Mouse (Mus musculus) adrenal gland, adult 18-20 months (tissue): ENCODE data around the gene Gm13420. TPM values are rescaled to one million over a fixed set of nuclear protein-coding genes. Genes with fewer than 3 reads are reported as not detected.
"Not testable (repeated sequence)": the region's sequence is repeated elsewhere in the genome, so short reads cannot be mapped to it uniquely, and the experiment has no call there.

ENCODE experiments used
- DNase-seq, 2 experiments: peaks; one replicate each; pipeline ENCODE4 v3.0.0; 2021 to 2022; ENCODE audit warnings: low spot score in 2 of 2
- total RNA-seq, 2 experiments: library from RNA; stranded (reverse); gene quantifications; 1 replicate in 1 of 2; 2 replicates in 1 of 2; pipeline ENCODE4 v1.2.3; 2021

Gm13420 gene
- total RNA-seq, 2 experiments from 2014 or later = not detected

DNA sequence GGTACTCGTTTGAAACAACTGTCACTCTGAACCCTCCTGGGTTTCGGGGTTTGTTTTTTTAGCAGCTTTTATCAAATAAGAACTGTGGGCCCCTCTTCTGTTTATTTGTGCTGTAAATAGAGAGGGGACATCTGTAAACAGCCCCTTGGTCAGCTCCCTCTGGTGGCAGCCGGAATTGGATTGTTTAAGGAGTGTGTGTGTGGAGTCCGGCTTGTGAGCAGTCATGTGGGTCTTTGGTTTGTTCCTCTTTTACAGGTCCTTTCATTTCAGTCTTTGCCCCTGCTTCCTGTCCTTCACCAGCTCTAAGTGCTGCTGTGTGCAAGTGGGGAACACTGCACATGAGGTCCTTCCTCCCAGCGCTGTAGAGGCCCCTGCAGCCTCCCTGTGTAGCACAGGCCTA, 12.1 kb downstream of the Gm13420 start:
- no peak for DNase-seq

DNA sequence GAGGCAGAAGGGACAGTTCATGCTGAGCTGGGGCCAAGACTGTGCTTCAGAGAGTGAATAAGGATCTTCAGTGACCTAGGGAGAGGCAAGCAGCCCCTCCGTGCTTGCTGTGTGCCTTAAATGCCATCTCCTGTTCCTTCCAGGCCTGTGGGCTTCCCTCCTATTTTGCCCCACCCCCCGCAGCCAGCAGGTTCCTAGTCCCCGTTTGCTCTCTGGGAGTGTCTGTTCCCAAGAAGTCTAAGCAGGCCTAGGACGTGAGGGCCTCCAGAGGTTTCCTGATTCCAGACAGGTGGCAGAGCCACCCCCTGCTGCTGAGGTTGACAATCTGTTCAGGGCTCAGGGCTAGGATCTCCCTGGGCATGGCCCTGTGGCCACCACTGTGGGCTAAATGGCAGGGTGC, 12.7 kb downstream of the Gm13420 start:
- DNase-seq = no peak

DNA sequence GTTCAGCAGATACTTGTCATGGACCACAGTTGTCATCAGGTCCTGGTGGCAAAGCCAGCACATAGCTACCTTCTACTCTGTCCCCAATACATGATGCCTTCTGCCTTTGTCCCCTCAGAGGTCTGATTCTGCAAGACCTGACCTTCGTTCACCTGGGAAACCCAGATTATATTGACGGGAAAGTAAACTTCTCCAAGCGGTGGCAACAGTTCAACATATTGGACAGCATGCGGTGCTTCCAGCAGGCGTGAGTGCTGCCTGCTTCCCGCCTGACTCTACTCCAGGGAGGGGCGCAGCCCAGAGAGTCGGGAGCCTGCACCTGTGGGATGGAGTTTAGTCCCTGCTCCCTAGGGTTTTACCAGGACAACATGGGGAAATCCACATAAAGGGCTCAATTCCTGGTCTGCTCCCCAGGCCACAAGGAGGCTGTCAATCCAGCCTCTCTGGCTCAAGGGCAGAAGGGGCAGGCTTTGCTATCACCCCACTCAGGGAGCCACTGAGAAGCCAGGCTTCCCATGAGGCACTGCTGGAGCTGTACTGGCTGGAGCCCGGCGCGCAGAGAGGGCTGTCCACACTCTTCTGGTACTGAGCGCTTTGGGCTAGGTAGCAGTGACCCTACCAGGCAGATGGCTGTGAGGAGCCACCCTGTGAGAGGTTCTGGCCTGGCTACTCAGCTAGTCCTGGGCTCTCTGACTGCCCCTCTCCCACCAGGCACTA, 14.1 kb downstream of the Gm13420 start:
- DNase-seq = no peak

DNA sequence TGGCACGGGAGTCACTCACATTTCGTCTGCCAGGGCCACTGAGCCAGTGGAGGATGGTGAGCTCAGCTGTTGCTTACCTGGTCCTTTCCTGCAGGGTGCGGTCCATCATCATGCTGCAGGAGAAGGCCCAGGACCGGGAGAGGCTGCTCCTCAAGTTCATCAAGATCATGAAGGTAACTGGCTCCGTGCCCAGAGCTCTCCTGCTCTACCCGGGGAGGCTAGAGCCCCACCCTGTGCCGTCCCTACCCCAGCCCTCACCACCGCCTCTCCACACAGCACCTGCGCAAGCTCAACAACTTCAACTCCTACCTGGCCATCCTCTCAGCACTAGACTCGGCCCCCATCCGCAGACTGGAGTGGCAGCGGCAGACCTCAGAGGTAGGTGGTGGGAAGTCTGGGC, 15.8 kb downstream of the Gm13420 start:
- DNase-seq = no peak

DNA sequence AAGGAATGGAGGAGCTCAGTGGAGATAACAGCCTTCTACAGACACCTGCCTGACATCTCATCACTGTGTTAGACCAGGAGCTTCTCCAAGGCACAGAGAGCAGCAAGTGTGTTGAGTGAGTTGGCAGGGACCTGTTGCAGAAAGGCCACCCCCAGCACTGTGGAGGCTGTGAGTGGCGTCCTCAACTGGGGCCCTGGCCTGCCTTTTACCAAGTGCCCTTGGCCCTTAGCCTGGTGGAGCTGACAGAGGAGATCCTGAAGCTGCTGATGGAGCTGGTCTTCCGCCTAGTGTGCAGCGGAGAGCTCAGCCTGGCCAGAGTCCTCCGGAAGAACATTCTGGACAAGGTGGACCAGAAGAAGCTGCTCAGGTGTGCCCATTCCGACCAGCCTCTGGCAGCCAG, 18.1 kb downstream of the Gm13420 start:
- DNase-seq = no peak

DNA sequence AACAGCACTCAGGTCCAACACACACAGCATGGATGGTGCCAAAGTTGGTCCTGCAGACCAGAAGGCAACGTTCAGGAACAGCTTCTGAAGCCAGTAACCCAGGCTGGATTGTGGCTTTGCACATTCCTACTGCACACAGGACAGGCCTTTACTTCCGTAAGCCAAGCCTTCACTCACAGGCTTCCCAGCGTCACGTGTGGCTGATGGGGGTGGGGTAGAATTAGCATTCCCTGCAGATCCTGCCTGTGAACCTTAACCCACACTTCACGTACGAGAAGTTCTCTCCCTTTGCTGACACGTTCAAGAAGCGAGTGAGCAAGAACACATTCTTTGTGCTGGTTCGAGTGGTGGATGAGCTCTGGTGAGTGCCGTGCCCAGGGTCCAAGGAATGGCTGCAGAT, 18.9 kb downstream of the Gm13420 start:
- DNase-seq = no peak

DNA sequence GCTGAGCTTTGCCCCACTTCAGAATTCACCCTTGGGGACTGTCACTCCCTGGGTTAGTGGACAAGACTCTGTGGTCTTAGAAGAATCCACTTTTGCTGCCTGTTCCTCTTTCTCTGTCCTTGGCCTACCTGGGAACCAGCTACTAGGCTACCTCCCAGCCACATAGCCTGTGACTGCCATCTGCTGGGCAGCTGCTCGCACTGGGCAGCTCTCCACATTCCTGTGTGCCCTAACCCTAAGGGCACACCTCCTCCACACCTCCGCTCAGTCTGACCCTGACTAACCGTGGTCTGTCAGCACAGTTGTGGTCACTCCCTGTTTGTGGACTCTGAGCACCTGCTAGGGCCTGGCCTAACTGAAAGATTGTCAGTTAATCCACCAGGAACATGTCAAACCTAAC, 19.9 kb downstream of the Gm13420 start:
- peak; percentile 54 to 62 for DNase-seq

DNA sequence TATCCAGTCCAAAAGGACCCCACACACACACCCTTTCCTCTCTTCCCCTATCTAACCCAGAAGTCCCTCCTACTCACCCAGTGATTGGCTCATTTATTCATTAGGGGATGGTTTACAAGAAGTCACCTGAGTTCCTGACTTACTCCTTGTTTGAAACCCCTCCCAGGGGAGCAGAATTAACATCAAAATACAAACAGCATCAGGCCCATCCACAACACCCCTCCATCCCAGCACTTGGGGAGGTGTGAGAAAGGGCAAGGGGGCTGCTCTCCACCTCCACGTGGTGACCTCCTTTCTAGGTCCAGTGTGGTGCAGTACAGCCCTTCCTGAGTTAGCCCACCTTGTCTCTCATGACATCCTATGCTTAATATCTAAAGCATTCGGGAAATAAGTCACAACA, 22.0 kb downstream of the Gm13420 start:
- no peak for DNase-seq

DNA sequence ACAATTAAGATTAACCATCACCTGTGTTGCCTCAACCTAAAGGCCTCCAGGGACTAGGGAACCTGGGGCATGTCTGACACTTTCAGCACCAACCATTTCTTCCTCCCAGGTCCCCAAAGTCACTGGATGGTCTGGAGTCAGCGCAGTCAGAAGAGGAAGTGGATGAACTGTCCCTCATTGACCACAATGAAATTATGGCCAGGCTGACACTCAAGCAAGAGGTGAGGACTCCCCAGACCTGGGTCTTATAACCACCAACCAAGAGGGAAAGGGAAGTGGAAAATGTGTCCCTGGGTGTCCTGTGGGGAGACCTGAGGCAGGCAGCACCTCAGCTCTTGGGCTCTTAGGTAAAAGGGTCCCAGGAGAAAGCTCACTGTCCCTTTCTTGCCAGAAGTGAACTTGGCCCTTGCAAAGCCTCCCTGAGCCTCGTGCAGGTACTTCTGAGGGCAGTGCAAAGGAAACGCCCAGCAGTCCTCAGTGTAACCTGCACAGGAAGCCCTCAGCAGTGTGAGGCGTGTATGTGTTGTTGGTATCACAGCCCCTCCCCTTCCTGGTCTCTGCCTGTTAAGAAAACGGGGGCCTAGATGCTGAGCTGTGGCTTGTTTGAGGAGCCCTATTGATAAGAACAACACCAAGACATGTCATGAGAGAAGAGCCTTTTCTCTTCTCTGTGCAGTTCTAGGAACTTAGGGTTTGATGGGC, 26.7 kb downstream of the Gm13420 start:
- DNase-seq = no peak

DNA sequence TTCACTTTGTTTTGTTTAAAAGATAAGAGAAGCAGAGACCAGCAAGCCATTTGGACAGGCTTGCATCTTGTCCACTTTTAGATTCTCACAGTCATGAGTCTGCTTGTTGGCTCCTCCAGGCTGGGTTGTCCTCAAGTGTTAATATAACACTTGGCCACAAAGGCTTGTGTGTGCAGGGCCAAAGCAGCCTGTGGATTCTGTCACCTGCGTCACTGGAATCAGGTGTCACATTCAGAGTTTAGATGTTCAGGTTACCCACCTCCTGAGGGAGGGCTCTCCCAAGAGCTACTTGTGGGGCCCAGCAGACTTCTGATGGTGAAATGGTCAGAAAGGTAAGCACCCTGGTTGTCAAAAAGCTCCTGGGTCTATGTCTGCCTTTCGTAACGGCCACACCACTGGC, 28.4 kb downstream of the Gm13420 start:
- no peak for DNase-seq

DNA sequence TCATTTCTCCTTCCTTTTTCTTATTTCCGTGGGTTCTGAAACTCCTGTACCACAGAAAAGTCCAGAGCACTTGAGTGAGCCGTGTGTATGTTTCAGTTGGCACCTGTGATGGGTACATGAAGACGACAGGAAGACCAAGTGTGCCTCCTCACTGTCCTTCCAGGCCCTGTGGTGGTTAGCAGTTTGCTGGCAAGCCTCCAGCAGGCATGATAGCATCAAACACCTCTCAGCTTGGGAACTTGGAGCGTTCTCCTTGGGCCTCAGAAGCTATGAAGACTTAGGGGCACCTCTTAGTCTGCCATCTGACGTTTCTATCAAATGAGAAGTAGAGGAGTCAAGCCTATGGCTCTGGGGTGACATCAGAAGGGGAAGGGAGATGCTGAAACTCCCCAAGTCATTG, 32.9 kb downstream of the Gm13420 start:
- no peak for DNase-seq

DNA sequence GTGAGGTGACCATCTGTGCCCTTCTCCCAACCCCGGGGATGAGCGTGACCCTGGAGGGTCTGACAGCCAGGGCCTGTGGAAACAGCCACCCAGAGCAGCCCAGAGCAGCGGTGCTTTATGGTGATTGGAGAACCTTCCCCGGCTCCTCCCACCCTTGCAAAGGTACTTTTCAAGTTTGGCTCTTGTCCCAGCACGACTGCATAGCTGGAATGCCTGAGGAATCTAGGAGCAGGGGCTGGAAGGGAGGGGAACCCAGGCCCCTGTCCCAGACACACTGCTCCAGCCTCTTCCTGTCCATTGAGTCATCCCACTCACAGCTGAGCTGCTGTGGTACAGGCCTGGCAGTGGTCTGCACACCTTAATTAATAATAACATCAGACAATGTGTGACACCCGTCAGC, 34.8 kb downstream of the Gm13420 start:
- no peak for DNase-seq

DNA sequence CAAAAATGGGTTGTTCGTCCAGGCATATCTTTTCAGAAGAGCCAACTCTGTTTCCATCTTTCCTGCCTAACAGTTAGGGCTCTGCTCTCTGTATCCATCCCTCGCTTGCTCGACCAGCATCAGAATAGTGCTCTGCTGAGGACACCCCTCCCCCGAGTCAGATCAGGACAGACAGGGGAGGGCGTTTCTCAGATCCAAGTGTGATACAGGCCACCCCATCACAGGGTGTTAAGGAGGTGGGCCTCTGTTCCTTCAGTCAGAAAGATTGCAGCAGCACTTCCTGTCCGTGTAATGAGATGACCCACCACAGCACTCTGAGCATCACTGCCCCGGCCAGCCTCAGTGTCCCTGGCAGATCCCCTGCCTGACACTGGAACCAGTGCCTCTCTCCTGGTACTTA, 35.3 kb downstream of the Gm13420 start:
- DNase-seq = no peak

DNA sequence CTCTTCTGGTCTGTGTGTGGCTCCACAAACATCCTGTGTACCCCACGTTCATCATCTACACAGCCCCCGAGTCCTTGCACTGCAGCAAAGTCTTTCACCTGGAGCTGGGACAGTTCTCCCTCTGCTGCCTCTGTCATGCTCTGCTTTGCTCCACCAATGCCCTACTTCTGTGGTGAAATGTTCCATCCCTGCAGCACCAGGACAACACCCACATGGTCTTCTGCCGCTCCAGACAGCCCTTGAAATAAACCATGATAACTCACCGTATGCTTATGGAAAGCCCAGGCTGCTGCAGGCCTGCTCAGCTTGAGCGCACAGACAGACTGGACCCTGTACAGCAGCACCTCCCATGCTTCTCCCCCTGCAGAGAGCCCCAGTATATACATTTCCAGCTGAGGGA, 37.4 kb downstream of the Gm13420 start:
- DNase-seq = no peak

DNA sequence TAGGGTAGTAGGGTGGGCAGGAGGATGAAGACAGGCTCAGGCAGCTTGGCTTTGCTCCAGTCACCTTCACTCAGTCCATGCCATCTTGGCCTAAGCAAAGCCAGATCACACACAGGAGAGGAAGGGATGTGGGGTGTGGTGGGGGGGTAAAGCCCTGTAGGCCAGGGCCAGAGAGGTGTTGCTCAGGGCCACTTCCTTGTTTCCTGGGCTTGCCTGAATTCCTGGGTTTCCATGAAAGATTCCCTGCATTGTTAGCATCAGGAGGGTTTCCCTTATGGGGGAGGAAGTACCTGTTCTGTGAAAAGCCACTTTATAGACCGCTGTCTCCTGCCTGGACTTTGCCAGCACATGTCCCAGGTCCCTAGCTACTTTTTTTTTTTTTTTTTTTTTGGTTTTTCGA, 38.0 kb downstream of the Gm13420 start:
- DNase-seq = no peak

DNA sequence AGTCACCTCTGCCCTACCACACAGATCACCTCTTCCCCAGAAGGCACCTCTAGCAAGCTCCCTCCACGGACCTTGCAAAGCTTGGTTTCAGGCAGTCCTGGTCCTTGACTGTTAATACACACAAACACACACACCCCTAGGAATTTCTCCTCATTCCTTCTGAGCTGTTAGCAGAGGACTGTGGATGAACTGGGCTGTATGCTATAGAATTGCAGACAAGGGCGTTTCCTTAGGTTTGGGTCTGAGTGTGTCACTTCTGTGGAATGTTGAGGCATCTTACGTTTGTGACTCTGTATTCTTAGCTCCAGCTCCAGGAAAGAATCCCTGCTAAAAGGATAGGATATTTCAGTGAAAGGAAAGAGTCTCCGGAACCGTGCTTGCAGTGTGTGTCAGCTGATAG, 39.6 kb downstream of the Gm13420 start:
- no peak for DNase-seq

DNA sequence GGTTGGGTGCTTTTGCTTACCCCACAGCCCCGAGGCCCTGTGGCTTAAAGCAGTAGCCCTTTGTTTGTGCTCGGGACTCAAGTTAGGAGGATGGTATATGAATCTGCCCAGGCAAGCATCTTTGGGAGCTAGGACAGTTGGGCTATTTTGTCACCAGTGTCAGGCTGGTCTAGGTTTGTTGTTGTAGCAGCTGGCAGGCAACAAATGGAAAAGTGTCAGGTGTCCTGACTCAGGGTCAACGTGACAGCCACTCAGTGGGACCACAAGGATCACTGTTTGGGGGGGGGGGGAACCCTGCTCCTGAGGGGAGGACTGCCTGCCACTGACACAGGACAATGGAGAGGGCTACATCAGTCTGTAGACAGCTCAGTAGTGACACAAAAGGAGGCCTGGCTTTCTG, 40.4 kb downstream of the Gm13420 start:
- DNase-seq = no peak

DNA sequence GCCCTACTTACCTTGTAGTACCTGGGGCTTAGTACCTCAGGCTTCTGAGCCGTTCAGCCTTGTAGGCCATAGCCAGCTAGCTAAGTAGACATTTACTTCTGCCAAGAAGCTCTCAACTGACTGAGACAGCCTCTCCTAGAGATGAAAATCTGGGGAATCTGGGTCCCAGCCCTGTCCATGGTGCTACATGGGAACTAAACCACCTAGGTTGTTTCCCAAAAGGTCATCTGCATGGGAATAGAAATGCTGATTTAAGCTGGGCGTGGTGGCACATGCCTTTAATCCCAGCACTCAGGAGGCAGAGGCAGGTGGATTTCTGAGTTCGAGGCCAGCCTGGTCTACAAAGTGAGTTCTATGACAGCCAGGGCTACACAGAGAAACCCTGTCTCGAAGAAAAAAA, 43.3 kb downstream of the Gm13420 start:
- not testable (repeated sequence) for DNase-seq

DNA sequence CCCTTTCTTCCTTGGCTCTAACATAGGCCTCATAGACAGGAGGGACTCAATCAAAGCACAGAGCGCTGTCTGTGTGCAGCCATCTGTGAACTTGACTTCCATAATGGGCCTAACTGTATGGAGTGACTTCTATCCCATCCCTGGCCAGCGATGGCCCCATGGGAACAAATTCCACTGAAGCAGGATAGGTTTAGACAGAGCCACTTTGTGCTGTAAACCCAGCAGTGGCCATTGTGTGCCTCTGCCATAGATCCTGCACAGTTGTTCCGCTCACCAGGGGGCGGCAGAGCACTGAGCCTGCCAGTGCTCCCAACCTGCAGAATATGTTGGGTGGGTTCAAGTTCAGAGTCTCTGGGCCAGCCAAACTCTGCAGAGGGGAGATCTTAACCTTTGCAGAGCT, 43.8 kb downstream of the Gm13420 start:
- DNase-seq = peak; percentile 16 to 36

DNA sequence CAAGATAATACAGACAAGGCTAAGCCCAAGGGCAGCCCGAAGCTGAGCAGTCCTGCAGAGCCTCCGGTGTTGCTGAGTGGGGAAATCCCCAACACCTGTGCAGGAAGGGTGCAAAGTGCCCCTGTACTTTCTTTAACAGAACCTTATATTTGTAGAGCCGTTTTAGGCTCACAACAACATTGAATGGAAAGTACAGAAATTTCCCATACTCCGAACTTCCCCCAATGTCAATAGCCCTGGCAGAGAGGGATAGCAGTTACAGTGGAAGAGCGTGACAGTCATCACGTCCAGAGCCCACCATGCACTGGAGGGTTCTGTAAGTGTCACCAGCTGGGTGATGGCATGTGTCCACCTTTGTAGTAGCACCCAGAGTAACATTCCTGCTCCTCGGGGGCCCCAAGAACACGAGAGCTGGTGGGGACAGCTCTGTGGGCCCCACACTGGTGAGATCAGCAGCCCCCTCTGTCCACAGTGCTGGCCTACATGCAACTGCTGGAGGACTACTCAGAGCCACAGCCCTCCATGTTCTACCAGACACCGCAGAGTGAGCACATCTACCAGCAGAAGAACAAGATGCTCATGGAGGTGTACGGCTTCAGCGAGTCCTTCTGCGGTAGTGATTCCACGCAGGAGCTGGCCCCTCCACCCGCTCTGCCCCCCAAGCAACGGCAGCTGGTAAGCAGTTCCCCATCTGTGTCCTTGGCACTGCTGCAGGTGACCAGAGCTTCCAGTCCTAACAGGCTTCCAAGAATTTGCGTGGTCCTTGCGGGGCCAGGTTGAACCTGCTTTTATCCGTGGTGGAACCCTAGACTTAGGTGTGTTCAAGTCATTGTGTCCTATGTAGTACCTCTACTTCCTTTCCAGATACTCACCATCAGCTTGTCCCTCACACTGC, 44.5 kb downstream of the Gm13420 start:
- DNase-seq = no peak

DNA sequence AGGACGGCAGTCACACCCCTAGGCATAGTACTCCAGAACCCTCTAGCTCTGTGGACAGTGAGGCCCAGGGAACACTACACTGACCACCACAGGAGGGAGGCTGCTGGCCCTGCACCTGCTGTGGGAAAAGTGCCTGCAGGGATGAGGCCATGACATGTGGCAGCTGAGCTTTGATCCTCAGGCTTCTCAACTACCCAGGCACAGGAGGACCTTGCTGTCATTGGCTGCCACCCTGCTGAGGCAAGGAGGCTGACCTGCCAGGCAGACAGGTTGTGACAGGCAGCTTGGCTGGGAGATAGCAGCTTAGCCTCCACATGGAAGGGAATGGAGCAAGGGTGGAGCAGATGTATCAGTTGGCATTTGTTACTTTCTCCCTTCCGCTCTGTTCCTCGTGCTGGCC, 46.0 kb downstream of the Gm13420 start:
- no peak for DNase-seq
